Mouse (Mus musculus) hindbrain, postnatal 0 days (tissue): ENCODE measurements around the gene Il25. TPM values are rescaled to one million over a fixed set of nuclear protein-coding genes. Genes with fewer than 3 reads are reported as not detected.
"Not testable (repeated sequence)": the region's sequence is repeated elsewhere in the genome, so short reads cannot be mapped to it uniquely, and the experiment has no call there.

Experiments
- ATAC-seq: fragments of 200-750 bp; cut with Nextera tagmentation; 2 replicates; pipeline ENCODE4 v1.8.0; 2017; ENCODE audit warnings: mild to moderate bottlenecking, moderate TSS enrichment, moderate library complexity
- DNase-seq: peaks from one replicate; pipeline ENCODE4 v3.0.0-alpha.2; 2015; ENCODE audit warnings: low spot score
- H3K27ac ChIP-seq: fragments of 300-500 bp; sonication (generic); 2 replicates; pipeline ENCODE4 v1.5.1; 2014; ENCODE audit warnings: mild to moderate bottlenecking
- H3K27me3 ChIP-seq: fragments of 300-500 bp; sonication (generic); 2 replicates; pipeline ENCODE4 v1.6.1; 2014; ENCODE audit warnings: low read length, mixed read lengths; ENCODE audit not compliant: insufficient read depth
- H3K36me3 ChIP-seq: fragments of 300-500 bp; sonication (generic); 2 replicates; pipeline ENCODE4 v1.6.1; 2014; ENCODE audit warnings: low read length, mixed read lengths; ENCODE audit not compliant: insufficient read depth
- H3K4me1 ChIP-seq: fragments of 300-500 bp; sonication (generic); 2 replicates; pipeline ENCODE4 v1.6.1; 2014; ENCODE audit warnings: antibody characterized with exemption, low read length, mixed read lengths; ENCODE audit not compliant: insufficient read depth
- H3K4me2 ChIP-seq: fragments of 300-500 bp; sonication (generic); 2 replicates; pipeline ENCODE4 v1.6.1; 2014; ENCODE audit warnings: low read depth, mild to moderate bottlenecking, low read length, moderate library complexity, mixed read lengths
- H3K4me3 ChIP-seq: fragments of 300-500 bp; sonication (generic); 2 replicates; pipeline ENCODE4 v1.5.1; 2014; ENCODE audit warnings: low read length
- H3K9ac ChIP-seq: fragments of 300-500 bp; sonication (generic); replicated peaks from 2 replicates; pipeline ENCODE4 v1.6.1; 2014; ENCODE audit warnings: mild to moderate bottlenecking, low read length, moderate library complexity, mixed read lengths
- H3K9me3 ChIP-seq: fragments of 300-500 bp; sonication (generic); 2 replicates; pipeline ENCODE4 v1.6.1; 2016; ENCODE audit warnings: low read length, mixed read lengths
- CTCF ChIP-seq: IDR thresholded peaks from 2 replicates; pipeline ENCODE4 v1.5.1; 2016; ENCODE audit warnings: antibody characterized with exemption, control low read depth, low read depth
- WGBS: fragments of 180-500 bp; shearing (Covaris S2); extraction: QIAGEN DNeasy Blood & Tissue Kit; methylation state at CpG from one replicate; pipeline ENCODE4 v1.1.7; 2014; 5-methylcytosine and 5-hydroxymethylcytosine counted together
- microRNA counts: library from miRNA; unstranded; fragments of <30 nt; microRNA quantifications from one replicate; lab custom pipeline; 2015
- microRNA-seq, 2 experiments: library from miRNA; unstranded; fragments of <30 nt; microRNA quantifications; one replicate each; pipeline ENCODE4; 2016
- polyA plus RNA-seq: library from polyadenylated mRNA; unstranded; fragments of >200 nt; fragmentation: Nextera tagmentation; extraction: Ambion mirVana; gene quantifications from 2 replicates; pipeline ENCODE4 v1.2.1, GENCODE M21; 2015
- total RNA-seq: library from RNA; depleted of rRNA; stranded (reverse); fragments of >200 nt; gene quantifications from 2 replicates; pipeline ENCODE4 v1.2.3, GENCODE M21; 2014; rRNA removed

The Il25 gene
- total and polyA plus RNA-seq, 2 experiments from 2014 or later: 0.95 TPM; not detected in 1

DNA sequence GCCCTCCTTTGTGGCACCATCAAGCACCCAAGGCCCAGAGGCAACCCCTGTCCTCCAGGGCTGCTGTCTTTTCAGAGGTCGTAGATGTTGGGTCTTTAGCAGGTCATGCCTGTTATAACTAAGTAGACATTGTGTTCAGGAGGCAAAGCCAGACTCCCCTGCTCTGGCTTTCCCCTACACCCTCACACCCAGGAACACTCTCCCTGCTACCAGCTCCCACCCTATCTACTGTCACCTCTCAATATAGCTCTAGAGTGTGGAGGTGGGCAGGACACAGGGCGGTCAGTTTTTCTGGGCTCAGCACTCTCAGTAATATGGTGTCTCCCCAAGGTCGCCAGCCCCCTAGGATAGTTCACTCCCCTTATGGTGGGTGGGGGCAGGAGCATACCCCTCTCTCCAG, 35.4 kb downstream of the Il25 start:
- ATAC-seq: no peak

GRCm38 (mm10) chr14:54968344-54968743, 35.8 kb downstream of the Il25 start:
- no peak for ATAC-seq
- H3K27ac ChIP-seq: no peak overlapping the region
- H3K4me2 ChIP-seq: no peak overlapping the region
- no peaks in the 10 kb centered on the region for H3K4me1 ChIP-seq
- no peaks in the 10 kb centered on the region for H3K36me3 ChIP-seq
- no peaks in the 10 kb centered on the region for H3K9me3 ChIP-seq
- H3K4me3 ChIP-seq: no peak overlapping the region
- no peak overlapping the region for H3K9ac ChIP-seq
- no peak for DNase-seq
- no peaks in the 10 kb centered on the region for H3K27me3 ChIP-seq
- no peak for TF ChIP-seq CTCF

More for the DNA sequence above, 35.4 kb downstream of the Il25 start:
- H3K4me3 ChIP-seq: no peak overlapping the region
- no peak overlapping the region for H3K27ac ChIP-seq
- no peaks in the 10 kb centered on the region for H3K36me3 ChIP-seq
- no peak for TF ChIP-seq CTCF
- no peaks in the 10 kb centered on the region for H3K9me3 ChIP-seq
- H3K4me2 ChIP-seq: no peak overlapping the region
- H3K4me1 ChIP-seq: no peaks in the 10 kb centered on the region
- H3K27me3 ChIP-seq: no peaks in the 10 kb centered on the region
- no peak for DNase-seq
- WGBS: 86% methylated on average over 3 of the region's 3 CpGs
- no peak overlapping the region for H3K9ac ChIP-seq

DNA sequence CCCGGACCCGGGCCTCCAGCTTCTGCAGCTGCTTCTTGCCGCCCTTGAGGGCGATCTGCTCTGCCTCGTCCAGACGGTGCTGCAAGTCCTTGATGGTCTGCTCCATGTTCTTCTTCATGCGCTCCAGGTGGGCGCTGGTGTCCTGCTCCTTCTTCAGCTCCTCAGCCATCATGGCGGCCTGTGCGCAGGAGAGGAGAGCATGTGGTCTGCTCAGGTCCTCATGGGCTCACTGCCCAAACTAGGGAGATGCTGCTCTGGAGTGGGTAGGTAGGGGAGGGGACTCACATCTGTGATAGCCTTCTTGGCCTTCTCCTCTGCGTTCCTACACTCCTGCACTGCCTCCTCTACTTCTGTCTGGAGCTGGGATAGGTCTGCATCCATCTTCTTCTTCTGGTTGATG, 40.3 kb downstream of the Il25 start:
- not testable (repeated sequence) for DNase-seq, H3K4me3 ChIP-seq, ATAC-seq, H3K27me3 ChIP-seq, H3K4me1 ChIP-seq, H3K9ac ChIP-seq, H3K36me3 ChIP-seq, H3K4me2 ChIP-seq, H3K9me3 ChIP-seq
- WGBS: 97% methylated on average over 7 of the region's 11 CpGs
- H3K27ac ChIP-seq: peak overlapping the region; percentile 82; the same call in 1 of the 2 replicates

- WGBS: 54% methylated on average over 6 of the region's 6 CpGs
- H3K4me1 ChIP-seq: peaks cover 6% of the 10 kb centered on the region; the same call in 1 of the 2 replicates
- H3K27ac ChIP-seq: peak overlapping the region; percentile 82
- no peaks in the 10 kb centered on the region for H3K36me3 ChIP-seq
- no peak for TF ChIP-seq CTCF
- DNase-seq: peak; percentile 81
- no peak overlapping the region for H3K9ac ChIP-seq
- no peak overlapping the region for H3K4me3 ChIP-seq
- H3K4me2 ChIP-seq: no peak overlapping the region
- no peaks in the 10 kb centered on the region for H3K9me3 ChIP-seq
- H3K27me3 ChIP-seq: no peaks in the 10 kb centered on the region
- peak; percentile 74 for ATAC-seq
Measured at GRCm38 (mm10) chr14:54974068-54974791, 41.7 kb downstream of the Il25 start.

- no peak for ATAC-seq
- WGBS: 72% methylated on average over 1 of the region's 1 CpGs
- Histone ChIP-seq H3K36me3 (no peaks in the 10 kb centered on the region), H3K9me3 (no peaks in the 10 kb centered on the region), H3K4me1 (peaks cover 6% of the 10 kb centered on the region; the same call in 1 of the 2 replicates), H3K4me2 (no peak within 1 kb of the TSS), H3K4me3 (no peak within 1 kb of the TSS), H3K27ac (no peak within 1 kb of the TSS), H3K27me3 (no peaks in the 10 kb centered on the region), H3K9ac (no peak within 1 kb of the TSS)
- no peak for DNase-seq
- TF ChIP-seq CTCF: no peak
Measured at GRCm38 (mm10) chr14:54976633-54977032, 44.1 kb downstream of the Il25 start, which contains the start of gene Gm17428. Gm17428 (plus strand) TSS chr14:54976933.

GRCm38 (mm10) chr14:54978664-54979063, 46.2 kb downstream of the Il25 start:
- H3K27me3 ChIP-seq: no peaks in the 10 kb centered on the region
- no peaks in the 10 kb centered on the region for H3K9me3 ChIP-seq
- H3K4me3 ChIP-seq: no peak overlapping the region
- DNase-seq: no peak
- 89% methylated on average over 8 of the region's 8 CpGs for WGBS
- no peak overlapping the region for H3K4me2 ChIP-seq
- H3K36me3 ChIP-seq: no peaks in the 10 kb centered on the region
- no peak for ATAC-seq
- H3K4me1 ChIP-seq: peaks cover 6% of the 10 kb centered on the region; the same call in 1 of the 2 replicates
- H3K27ac ChIP-seq: no peak overlapping the region
- H3K9ac ChIP-seq: no peak overlapping the region
- no peak for TF ChIP-seq CTCF

DNA sequence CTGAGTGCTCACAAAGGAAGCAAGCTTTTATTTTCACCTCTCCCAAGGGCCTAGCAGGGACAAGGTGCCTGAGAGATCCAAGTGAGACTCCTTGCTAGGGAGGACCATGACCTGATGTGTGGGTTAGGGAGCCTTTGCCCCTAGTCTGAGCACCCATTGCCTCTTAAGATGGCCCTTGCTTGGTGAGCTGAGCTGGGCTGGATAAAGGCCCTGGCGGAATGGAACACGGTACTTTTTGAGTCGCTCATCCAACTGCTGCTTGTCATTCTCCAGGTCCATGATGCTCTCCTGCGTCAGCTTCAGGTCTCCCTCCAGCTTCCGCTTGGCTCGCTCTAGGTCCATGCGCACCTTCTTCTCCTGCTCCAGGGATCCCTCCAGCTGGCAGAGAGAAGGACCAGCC, 49.4 kb downstream of the Il25 start:
- no peaks in the 10 kb centered on the region for H3K36me3 ChIP-seq
- H3K27ac ChIP-seq: no peak overlapping the region
- H3K4me1 ChIP-seq: no peaks in the 10 kb centered on the region
- 100% methylated on average over 7 of the region's 7 CpGs for WGBS
- no peaks in the 10 kb centered on the region for H3K9me3 ChIP-seq
- H3K9ac ChIP-seq: no peak overlapping the region
- no peak overlapping the region for H3K4me3 ChIP-seq
- TF ChIP-seq CTCF: no peak
- no peak overlapping the region for H3K4me2 ChIP-seq
- no peak for ATAC-seq
- DNase-seq: no peak
- H3K27me3 ChIP-seq: no peaks in the 10 kb centered on the region

MicroRNA genes within 50 kb of the gene (microRNA counts, 519-probe panel; counts per million panel counts)
- 2,658 counts per million, percentile 41 among the panel's probes with 10 or more counts for microRNA mmu-miR-208a (lab: Ali Mortazavi, UCI)
- microRNA mmu-miR-208b (lab: Ali Mortazavi, UCI): 1,133 counts per million, percentile 14 among the panel's probes with 10 or more counts

Small RNA genes lying within 50 kb of the gene (microRNA-seq; reads per million reads assigned to microRNA genes)
- gene Mir208a: 1.1 to 4.8 reads per million in 2 experiments
- gene Mir208b: 6.4 to 37.2 reads per million in 2 experiments

Other genes with a start within 250 kb of the Il25 start
- gene 1700123O20Rik, start 246.5 kb upstream of the Il25 start, total RNA-seq: 29.6 and 37.9 TPM in 2 replicates
- 64.1 and 67.7 TPM in 2 replicates for gene 1700123O20Rik, start 246.5 kb upstream of the Il25 start, polyA plus RNA-seq
- gene Acin1, start 245.8 kb upstream of the Il25 start, total RNA-seq: 101 and 118 TPM in 2 replicates
- gene Acin1, start 245.8 kb upstream of the Il25 start, polyA plus RNA-seq: 102 and 106 TPM in 2 replicates
- gene Gm29776, start 233.9 kb upstream of the Il25 start, total RNA-seq: 0.31 and 0.61 TPM in 2 replicates
- gene Gm29776, start 233.9 kb upstream of the Il25 start, polyA plus RNA-seq: 0.26 and 0.28 TPM in 2 replicates
- not detected in 2 replicates for gene Cebpe, start 220.5 kb upstream of the Il25 start, total RNA-seq
- not detected in 2 replicates for gene Cebpe, start 220.5 kb upstream of the Il25 start, polyA plus RNA-seq
- 8.9 and 10.6 TPM in 2 replicates for gene Slc7a8, start 150.7 kb upstream of the Il25 start, total RNA-seq
- gene Slc7a8, start 150.7 kb upstream of the Il25 start, polyA plus RNA-seq: 7.9 and 9.3 TPM in 2 replicates
- gene Rnf212b, start 118.6 kb upstream of the Il25 start, total RNA-seq: not detected in 2 replicates
- not detected in 2 replicates for gene Rnf212b, start 118.6 kb upstream of the Il25 start, polyA plus RNA-seq
- 7.8 and 9.6 TPM in 2 replicates for gene Homez, start 61.7 kb upstream of the Il25 start, total RNA-seq
- gene Homez, start 61.7 kb upstream of the Il25 start, polyA plus RNA-seq: 9.0 and 9.3 TPM in 2 replicates
- gene Ppp1r3e, start 55.1 kb upstream of the Il25 start, total RNA-seq: 21.3 and 26.5 TPM in 2 replicates
- 4.0 and 5.1 TPM in 2 replicates for gene Ppp1r3e, start 55.1 kb upstream of the Il25 start, polyA plus RNA-seq
- gene Bcl2l2, start 49.3 kb upstream of the Il25 start, total RNA-seq: 28.4 and 37.1 TPM in 2 replicates
- 4.3 and 4.6 TPM in 2 replicates for gene Bcl2l2, start 49.3 kb upstream of the Il25 start, polyA plus RNA-seq
- gene Gm20521, start 49.3 kb upstream of the Il25 start, total RNA-seq: 3.0 and 6.8 TPM in 2 replicates
- gene Gm20521, start 49.3 kb upstream of the Il25 start, polyA plus RNA-seq: 1.3 and 1.9 TPM in 2 replicates
- gene Pabpn1, start 40.2 kb upstream of the Il25 start, total RNA-seq: 88.1 and 109 TPM in 2 replicates
- gene Pabpn1, start 40.2 kb upstream of the Il25 start, polyA plus RNA-seq: 145 and 154 TPM in 2 replicates
- 605 and 606 TPM in 2 replicates for gene Slc22a17, start 19.6 kb upstream of the Il25 start, total RNA-seq
- gene Slc22a17, start 19.6 kb upstream of the Il25 start, polyA plus RNA-seq: 349 and 369 TPM in 2 replicates
- 38.0 and 43.1 TPM in 2 replicates for gene Efs, start 6.6 kb upstream of the Il25 start, total RNA-seq
- 12.9 and 13.8 TPM in 2 replicates for gene Efs, start 6.6 kb upstream of the Il25 start, polyA plus RNA-seq
- gene Cmtm5, start 3.6 kb downstream of the Il25 start, total RNA-seq: 62.6 and 74.1 TPM in 2 replicates
- gene Cmtm5, start 3.6 kb downstream of the Il25 start, polyA plus RNA-seq: 44.8 and 52.1 TPM in 2 replicates
- gene Myh6, start 34.2 kb downstream of the Il25 start, total RNA-seq: 0.21 and 0.32 TPM in 2 replicates
- gene Myh6, start 34.2 kb downstream of the Il25 start, polyA plus RNA-seq: 1.1 and 1.4 TPM in 2 replicates
- gene Gm17428, start 44.2 kb downstream of the Il25 start, total RNA-seq: not detected in 2 replicates
- not detected in 2 replicates for gene Gm17428, start 44.2 kb downstream of the Il25 start, polyA plus RNA-seq
- 1.3 and 2.0 TPM in 2 replicates for gene Myh7, start 61.9 kb downstream of the Il25 start, total RNA-seq
- gene Myh7, start 61.9 kb downstream of the Il25 start, polyA plus RNA-seq: 6.5 and 8.6 TPM in 2 replicates
- 16.6 and 25.4 TPM in 2 replicates for gene Ngdn, start 82.8 kb downstream of the Il25 start, total RNA-seq
- gene Ngdn, start 82.8 kb downstream of the Il25 start, polyA plus RNA-seq: 53.2 and 55.2 TPM in 2 replicates
- gene Zfhx2, start 159.6 kb downstream of the Il25 start, total RNA-seq: 10.7 and 10.9 TPM in 2 replicates
- 8.1 and 8.4 TPM in 2 replicates for gene Zfhx2, start 159.6 kb downstream of the Il25 start, polyA plus RNA-seq
- gene Thtpa, start 162.1 kb downstream of the Il25 start, total RNA-seq: 37.7 and 44.1 TPM in 2 replicates
- 31.8 and 32.8 TPM in 2 replicates for gene Thtpa, start 162.1 kb downstream of the Il25 start, polyA plus RNA-seq
- 5.7 and 6.5 TPM in 2 replicates for gene Ap1g2, start 173.9 kb downstream of the Il25 start, total RNA-seq
- gene Ap1g2, start 173.9 kb downstream of the Il25 start, polyA plus RNA-seq: 5.9 and 6.1 TPM in 2 replicates
- 124 and 126 TPM in 2 replicates for gene Jph4, start 184.2 kb downstream of the Il25 start, total RNA-seq
- 28.3 and 29.4 TPM in 2 replicates for gene Jph4, start 184.2 kb downstream of the Il25 start, polyA plus RNA-seq